Mouse (Mus musculus): Measurements from ENCODE around the gene Kcna10.

Kcna10 gene

DNA sequence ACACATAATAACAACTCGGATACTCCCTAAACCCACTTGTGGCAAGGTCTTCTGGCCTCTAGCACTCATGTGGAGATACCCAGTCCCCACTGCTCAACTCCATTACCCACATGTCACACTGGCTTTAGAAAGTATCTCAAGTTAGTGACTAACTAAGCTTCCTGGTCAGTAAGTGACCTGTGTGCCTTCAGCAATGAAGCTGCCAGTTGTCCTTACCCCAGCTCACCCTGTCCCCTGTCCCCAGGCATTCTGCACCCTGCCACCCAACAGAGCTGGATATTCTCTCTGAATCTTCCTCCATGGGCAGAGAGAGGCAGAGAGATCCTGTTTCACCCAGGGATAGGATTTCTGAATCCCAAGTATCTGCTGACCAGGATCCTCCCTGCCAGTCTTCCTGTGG, at the start of gene Kcna10:
Gene Kcna10, plus strand, starts transcription at position 301 of the 400 bp plus-strand sequence.
- no peak for DNase-seq (ENCODE audit: low spot score in 2 of 2)

- DNase-seq (ENCODE audit: low spot score in 2 of 2) = no peak
Measured at GRCm38 (mm10) chr3:107134457-107134856, 48.4 kb upstream of the Kcna10 start.

DNA sequence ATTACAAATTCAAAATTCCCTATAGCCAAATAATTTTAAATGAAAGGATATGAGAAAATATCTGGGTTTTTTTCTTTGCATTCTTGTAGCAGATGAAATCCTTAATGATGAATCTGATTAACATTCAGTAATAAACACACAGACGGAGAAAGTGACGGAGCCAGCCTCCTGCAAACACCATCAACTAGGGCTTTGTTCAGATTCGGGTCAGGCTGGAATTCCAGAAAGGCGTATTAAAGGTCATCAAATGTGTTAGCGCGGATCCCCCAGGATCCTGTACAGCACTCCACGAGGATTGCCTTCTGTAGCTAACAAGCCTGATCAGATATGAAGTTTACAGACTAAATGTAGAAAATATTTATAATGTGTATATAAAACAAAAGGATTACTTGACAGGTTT, 35.7 kb upstream of the Kcna10 start:
- no peak for DNase-seq (ENCODE audit: low spot score in 2 of 2)

DNA sequence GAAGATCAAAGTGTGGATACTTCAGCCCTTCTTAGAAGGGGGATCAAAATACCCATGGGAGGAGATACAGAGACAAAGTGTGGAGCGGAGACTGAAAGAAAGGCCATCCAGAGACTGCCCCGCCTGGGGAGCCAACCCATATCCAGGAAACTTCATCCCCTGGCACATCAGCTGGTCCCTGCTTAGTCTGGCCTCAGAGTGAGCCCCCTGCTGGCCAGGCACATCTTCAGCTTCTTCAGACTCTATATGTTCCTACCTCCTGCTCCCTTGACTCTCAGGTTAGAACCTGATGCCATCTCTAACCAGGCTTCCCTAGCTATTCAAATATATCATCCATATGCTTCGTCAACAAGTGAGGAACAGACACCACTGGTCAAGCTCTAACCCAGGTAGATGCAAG, 33.9 kb upstream of the Kcna10 start:
- DNase-seq (ENCODE audit: low spot score in 2 of 2) = peak; percentile 9 to 13

GRCm38 (mm10) chr3:107150469-107150868, 32.4 kb upstream of the Kcna10 start:
- DNase-seq (ENCODE audit: low spot score in 2 of 2) = no peak

DNA sequence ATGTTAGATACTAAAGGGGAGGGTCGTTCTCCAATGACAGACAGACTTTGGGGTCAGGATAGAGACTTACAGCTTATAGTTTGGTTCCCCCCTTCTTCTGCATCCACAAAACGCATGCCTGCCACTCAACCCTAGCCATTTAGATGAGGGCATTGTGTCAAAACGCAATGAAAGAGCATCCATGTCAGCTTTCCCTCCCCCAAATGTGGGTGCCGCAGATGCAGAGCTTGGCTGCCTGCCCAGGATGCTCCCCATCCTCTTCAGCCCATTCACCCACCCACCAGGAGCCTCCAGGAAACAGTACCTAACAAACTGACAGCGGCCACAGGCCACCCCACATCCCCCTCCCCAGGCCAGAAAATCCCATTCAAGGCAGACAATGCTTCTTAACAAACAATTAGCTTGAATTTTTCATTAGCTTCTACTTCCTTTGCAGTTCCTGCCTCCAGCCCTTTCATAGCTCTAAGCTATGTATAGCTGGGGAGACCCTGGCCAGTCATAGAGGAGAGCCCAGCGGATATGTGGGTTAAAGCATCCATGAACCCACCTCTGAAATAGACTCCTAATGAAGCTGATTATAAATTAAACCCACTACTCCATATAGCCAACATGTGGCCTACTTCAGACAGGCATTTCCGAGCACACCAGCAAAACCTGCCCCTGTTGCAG, 31.9 kb upstream of the Kcna10 start:
- no peak for DNase-seq (ENCODE audit: low spot score in 2 of 2)

- DNase-seq (ENCODE audit: low spot score in 2 of 2) = no peak
Measured at GRCm38 (mm10) chr3:107153772-107154655, 28.8 kb upstream of the Kcna10 start.

DNA sequence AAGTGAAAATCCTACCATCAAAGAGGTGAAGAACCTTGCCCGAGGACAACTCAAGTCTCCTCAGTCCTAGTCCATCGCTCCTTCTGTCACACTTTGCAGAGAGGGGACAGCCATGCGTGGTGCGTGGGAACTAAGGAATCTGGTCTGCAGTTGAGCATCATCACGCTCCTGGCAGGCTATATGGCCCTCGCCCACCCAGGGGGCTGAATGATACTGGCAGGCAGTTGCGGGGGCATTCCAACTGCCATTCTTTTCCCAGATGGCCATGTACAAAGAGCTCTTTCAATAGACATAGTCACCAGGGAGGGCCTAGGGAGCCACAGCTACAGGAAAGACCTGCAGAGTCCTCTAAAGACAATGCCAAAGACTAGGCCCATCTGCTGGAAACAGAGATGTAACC, 24.0 kb upstream of the Kcna10 start:
- DNase-seq (ENCODE audit: low spot score in 2 of 2) = no peak

- DNase-seq (ENCODE audit: low spot score in 2 of 2) = no peak
Measured at GRCm38 (mm10) chr3:107159418-107159817, 23.4 kb upstream of the Kcna10 start.

- peak in 1 of 2 experiments; percentile 5 for DNase-seq (ENCODE audit: low spot score in 2 of 2)
Measured at GRCm38 (mm10) chr3:107159859-107160324, 23.0 kb upstream of the Kcna10 start.

GRCm38 (mm10) chr3:107162741-107163140, 20.1 kb upstream of the Kcna10 start:
- no peak for DNase-seq (ENCODE audit: low spot score in 2 of 2)

- DNase-seq (ENCODE audit: low spot score in 2 of 2) = no peak
Measured at GRCm38 (mm10) chr3:107169552-107169951, 13.3 kb upstream of the Kcna10 start.

GRCm38 (mm10) chr3:107171964-107172363, 10.9 kb upstream of the Kcna10 start:
- DNase-seq (ENCODE audit: low spot score in 2 of 2) = no peak

DNA sequence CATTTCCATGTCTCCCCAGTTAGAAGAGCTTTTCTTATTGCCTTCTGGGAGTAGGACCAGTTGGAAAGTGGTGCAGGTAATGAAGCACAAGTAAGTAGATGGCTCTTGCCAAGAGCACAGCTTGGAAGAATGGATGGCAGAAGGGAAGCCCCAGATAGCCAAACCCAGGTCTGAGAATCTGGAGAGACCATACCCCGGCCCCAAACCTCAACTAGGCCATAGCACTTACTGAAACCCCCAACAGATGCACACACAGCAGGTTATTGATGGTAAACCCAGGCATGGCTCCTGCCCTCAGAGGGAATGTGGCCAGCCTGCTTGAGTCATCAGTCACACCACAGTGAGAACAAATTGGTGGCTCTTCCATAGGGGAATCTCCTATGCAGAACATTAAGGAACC, 10.3 kb upstream of the Kcna10 start:
- DNase-seq (ENCODE audit: low spot score in 2 of 2) = no peak

- peak; percentile 60 to 62 for DNase-seq (ENCODE audit: low spot score in 2 of 2)
Measured at GRCm38 (mm10) chr3:107175486-107175885, 7.4 kb upstream of the Kcna10 start.

DNA sequence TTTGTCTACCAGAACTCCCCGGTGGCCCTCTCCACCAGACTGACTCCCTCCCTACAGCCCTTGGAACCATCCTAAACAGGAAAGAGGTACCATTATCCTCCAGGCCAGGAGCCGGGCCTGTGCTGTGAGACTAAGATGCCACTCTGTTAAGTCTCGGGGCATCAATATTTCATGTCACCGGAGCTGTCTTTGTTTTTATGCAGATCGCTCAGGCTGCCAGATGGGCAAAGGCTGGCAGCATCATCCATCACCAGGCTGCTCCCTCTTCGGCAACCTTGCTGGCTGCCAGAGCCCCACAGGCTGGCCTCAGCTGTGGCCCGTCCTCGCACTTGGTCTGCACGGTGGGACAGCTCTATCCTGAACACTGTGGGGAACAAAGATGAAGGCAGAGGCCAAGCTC, 6.4 kb upstream of the Kcna10 start:
- no peak for DNase-seq (ENCODE audit: low spot score in 2 of 2)

DNA sequence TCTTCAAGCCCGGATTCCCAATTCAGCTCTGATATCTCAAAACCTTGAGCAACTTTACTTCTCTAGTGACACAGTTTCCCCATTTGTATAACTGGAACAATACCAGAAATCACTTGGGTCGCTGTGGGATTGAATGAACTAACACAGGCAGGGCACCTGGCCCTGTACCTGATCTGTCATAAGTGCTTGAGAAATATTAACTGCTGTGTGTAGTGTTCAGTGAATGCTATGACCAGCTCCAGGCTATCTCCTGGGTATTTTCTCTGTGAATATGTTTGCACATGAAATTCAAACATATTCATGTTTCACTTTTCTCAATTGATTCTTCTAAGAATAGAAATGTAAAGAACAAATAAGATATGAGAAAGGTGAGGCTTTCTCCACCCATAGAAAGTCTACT, 2.0 kb upstream of the Kcna10 start:
- no peak for DNase-seq (ENCODE audit: low spot score in 2 of 2)

GRCm38 (mm10) chr3:107183178-107183577, 322 bp downstream of the Kcna10 start:
- peak in 1 of 2 experiments; percentile 42 for DNase-seq (ENCODE audit: low spot score in 2 of 2)

DNA sequence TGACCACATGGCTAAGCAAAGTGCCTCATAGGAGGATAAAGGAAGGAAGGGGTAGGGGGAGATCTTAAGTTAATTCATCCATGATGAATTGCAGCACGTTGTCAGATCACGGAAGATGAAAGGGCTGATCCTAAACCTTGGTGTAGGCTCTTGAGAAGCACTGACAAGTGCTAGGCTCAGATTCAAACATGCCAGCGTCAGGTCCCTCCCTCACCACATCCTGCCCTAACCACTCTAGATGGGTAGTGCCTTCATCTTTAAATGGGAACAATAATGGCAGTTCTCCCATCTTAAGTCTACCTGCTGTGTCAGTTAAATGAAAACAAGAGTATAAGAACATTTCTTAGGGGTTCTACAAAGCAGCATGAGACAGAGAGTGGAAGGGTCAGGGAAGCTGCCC, 2.7 kb downstream of the Kcna10 start:
- no peak for DNase-seq (ENCODE audit: low spot score in 2 of 2)

DNA sequence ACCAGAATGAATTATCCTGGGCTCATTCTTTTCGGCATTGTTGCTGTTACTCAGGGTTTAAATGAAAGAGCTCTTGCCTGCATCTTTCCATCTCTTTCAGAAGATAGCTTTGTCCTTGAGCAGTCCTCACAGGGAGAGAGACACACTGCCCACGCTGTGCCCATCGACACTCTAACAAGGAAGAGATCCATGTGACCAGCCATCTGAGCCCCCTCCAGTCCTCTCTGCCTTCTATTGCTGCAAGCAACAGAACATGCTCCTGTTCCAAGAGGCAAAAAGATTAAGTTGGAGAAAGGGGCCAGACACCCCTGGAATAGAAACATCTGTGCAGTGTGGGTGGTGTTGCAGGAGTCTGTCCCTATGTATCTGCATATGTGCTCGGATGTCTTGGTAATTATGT, 4.2 kb downstream of the Kcna10 start:
- DNase-seq (ENCODE audit: low spot score in 2 of 2) = no peak

- peak in 1 of 2 experiments; percentile 5 for DNase-seq (ENCODE audit: low spot score in 2 of 2)
Measured at GRCm38 (mm10) chr3:107188226-107188899, 5.5 kb downstream of the Kcna10 start.

All from heart, adult 9 months (tissue).